Comparison of ENCODE assay signal across 8 mouse cellular contexts in the genomic region with DNA sequence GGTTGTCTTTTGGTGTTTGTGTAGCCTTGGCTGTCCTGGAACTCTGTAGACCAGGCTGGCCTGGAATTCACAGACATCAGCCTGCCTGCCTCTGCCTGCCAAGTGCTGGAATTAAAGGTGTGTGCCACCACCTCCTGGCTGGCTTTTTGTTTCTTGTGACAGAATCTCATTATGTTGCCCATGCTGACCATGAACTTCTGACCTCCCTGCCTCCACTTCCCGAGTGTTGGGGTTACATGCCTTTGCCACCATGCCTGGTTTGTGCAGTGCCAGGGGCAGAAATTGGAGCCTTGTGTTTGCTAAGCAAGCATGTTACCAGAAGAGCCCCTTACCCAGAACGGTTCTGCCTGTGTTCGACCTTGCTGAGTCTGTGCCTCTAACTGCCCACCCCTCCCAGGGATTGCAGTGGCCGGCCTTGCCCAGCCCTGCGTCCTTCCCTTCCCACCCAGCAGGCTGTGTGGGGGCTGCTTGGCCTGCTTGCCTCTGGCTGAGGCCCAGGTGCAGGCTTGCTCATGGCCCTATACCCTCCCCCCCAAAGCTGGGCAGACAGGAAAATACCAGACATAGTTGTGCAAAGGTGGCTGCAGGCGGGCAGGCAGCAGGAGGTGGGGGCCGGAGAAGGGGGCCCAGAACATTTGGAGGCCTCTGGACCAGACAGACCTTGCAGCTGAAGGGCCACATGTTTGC. TPM values are rescaled to one million over a fixed set of nuclear protein-coding genes. Genes with fewer than 3 reads are reported as not detected.
DNase-seq lines count a peak whose midpoint lies in the region; ATAC-seq lines count a peak whose summit lies in the region.

No protein-coding gene starts in this region.

- H3K9ac ChIP-seq in heart, embryonic 12.5 days = peak overlapping the region; percentile 53
- H3K9ac ChIP-seq in embryonic facial prominence, embryonic 12.5 days = peak overlapping the region; percentile 15; the same call in 1 of the 2 replicates

- H3K4me3 ChIP-seq in heart, embryonic 12.5 days = no peak overlapping the region
- H3K4me3 ChIP-seq in embryonic facial prominence, embryonic 12.5 days = no peak overlapping the region

- 19% methylated on average over 7 of the region's 7 CpGs for WGBS in heart, embryonic 12.5 days
- 9% methylated on average over 7 of the region's 7 CpGs for WGBS in embryonic facial prominence, embryonic 12.5 days

- H3K36me3 ChIP-seq in heart, embryonic 12.5 days = no peaks in the 10 kb centered on the region
- H3K36me3 ChIP-seq in embryonic facial prominence, embryonic 12.5 days = no peaks in the 10 kb centered on the region

- peak overlapping the region; percentile 84 for H3K27ac ChIP-seq in heart, embryonic 12.5 days (ENCODE audit: poor library complexity, severe bottlenecking)
- H3K27ac ChIP-seq in embryonic facial prominence, embryonic 12.5 days = peak overlapping the region; percentile 78

- DNase-seq in heart, adult 18-20 months = no peak
- peak; percentile 78 for DNase-seq in kidney, adult 18-20 months
- DNase-seq in mesoderm, embryonic 11.5 days (ENCODE audit: low read depth, low spot score) = peak; percentile 56
- no peak for DNase-seq in spleen, postnatal 14 days (ENCODE audit: low spot score in 2 of 2)
- DNase-seq in right cerebral cortex, adult 18-20 months = no peak
- DNase-seq in layer of hippocampus, adult 8-10 months (ENCODE audit: low spot score in 2 of 2) = no peak

- peaks cover 98% of the 10 kb centered on the region for H3K4me1 ChIP-seq in heart, embryonic 12.5 days (replicated peaks)
- H3K4me1 ChIP-seq in embryonic facial prominence, embryonic 12.5 days = peaks cover 96% of the 10 kb centered on the region

- ATAC-seq in heart, embryonic 12.5 days (ENCODE audit: insufficient number of reproducible peaks, low FRiP score) = peak; percentile 12; the same call in 1 of the 2 replicates
- ATAC-seq in embryonic facial prominence, embryonic 12.5 days (ENCODE audit: insufficient number of reproducible peaks, insufficient read depth, low FRiP score, low TSS enrichment) = no peak

- no peaks in the 10 kb centered on the region for H3K27me3 ChIP-seq in heart, embryonic 12.5 days (replicated peaks)
- no peaks in the 10 kb centered on the region for H3K27me3 ChIP-seq in embryonic facial prominence, embryonic 12.5 days

- H3K9me3 ChIP-seq in heart, embryonic 12.5 days (replicated peaks) = no peaks in the 10 kb centered on the region
- H3K9me3 ChIP-seq in embryonic facial prominence, embryonic 12.5 days = no peaks in the 10 kb centered on the region

- H3K4me2 ChIP-seq in heart, embryonic 12.5 days = peak overlapping the region; percentile 49
- H3K4me2 ChIP-seq in embryonic facial prominence, embryonic 12.5 days (replicated peaks) = peak overlapping the region; percentile 16; the same call in 1 of the 2 replicates

RNA-seq across cellular contexts. Expression of a gene that starts 8.4 kb away (rescaled TPM):
- 24.9 and 25.5 TPM in 2 replicates for polyA plus RNA-seq in heart, embryonic 12.5 days (2016; fragmentation: Nextera tagmentation; extraction: Ambion mirVana)
- 1 to 10 TPM; 6.2 to 8.5 TPM for total RNA-seq in heart, adult 18-20 months (2021)
- polyA plus RNA-seq in embryonic facial prominence, embryonic 12.5 days (2016; fragmentation: Nextera tagmentation; extraction: Ambion mirVana) = 33.0 and 33.4 TPM in 2 replicates
- 10 to 100 TPM; 10.9 to 18.4 (median 11.9) TPM for total RNA-seq in layer of hippocampus, adult 8-10 months (2022)

RNA-seq across cellular contexts. Expression of a gene that starts 21.9 kb away (rescaled TPM):
- 127 and 128 TPM in 2 replicates for polyA plus RNA-seq in heart, embryonic 12.5 days (2016; fragmentation: Nextera tagmentation; extraction: Ambion mirVana)
- 100 to 1,000 TPM; 154 TPM for total RNA-seq in heart, adult 18-20 months (2021)
- polyA plus RNA-seq in embryonic facial prominence, embryonic 12.5 days (2016; fragmentation: Nextera tagmentation; extraction: Ambion mirVana) = 96.4 and 104 TPM in 2 replicates
- 100 to 1,000 TPM in 1 of 4 experiments, 10 to 100 TPM in 3; 81.5 to 100 (median 89.5) TPM for total RNA-seq in layer of hippocampus, adult 8-10 months (2022)

RNA-seq across cellular contexts. Expression of a gene that starts 36.8 kb away (rescaled TPM):
- 14.8 and 16.4 TPM in 2 replicates for polyA plus RNA-seq in heart, embryonic 12.5 days (2016; fragmentation: Nextera tagmentation; extraction: Ambion mirVana)
- total RNA-seq in heart, adult 18-20 months (2021) = 1 to 10 TPM; 7.7 to 9.7 TPM
- 23.4 and 24.1 TPM in 2 replicates for polyA plus RNA-seq in embryonic facial prominence, embryonic 12.5 days (2016; fragmentation: Nextera tagmentation; extraction: Ambion mirVana)
- 10 to 100 TPM in 1 of 4 experiments, 1 to 10 TPM in 3; 4.8 to 10.2 (median 6.7) TPM for total RNA-seq in layer of hippocampus, adult 8-10 months (2022)

RNA-seq across cellular contexts. Expression of a gene that starts 36.9 kb away (rescaled TPM):
- 77.6 and 77.7 TPM in 2 replicates for polyA plus RNA-seq in heart, embryonic 12.5 days (2016; fragmentation: Nextera tagmentation; extraction: Ambion mirVana)
- total RNA-seq in heart, adult 18-20 months (2021) = 100 to 1,000 TPM; 152 to 155 TPM
- 57.1 and 59.8 TPM in 2 replicates for polyA plus RNA-seq in embryonic facial prominence, embryonic 12.5 days (2016; fragmentation: Nextera tagmentation; extraction: Ambion mirVana)
- total RNA-seq in layer of hippocampus, adult 8-10 months (2022) = 10 to 100 TPM; 59.6 to 68.7 (median 64.4) TPM

RNA-seq across cellular contexts. Expression of a gene that starts 43.3 kb away (rescaled TPM):
- 8.1 and 8.4 TPM in 2 replicates for polyA plus RNA-seq in heart, embryonic 12.5 days (2016; fragmentation: Nextera tagmentation; extraction: Ambion mirVana)
- 1 to 10 TPM; 2.1 to 2.6 TPM for total RNA-seq in heart, adult 18-20 months (2021)
- polyA plus RNA-seq in embryonic facial prominence, embryonic 12.5 days (2016; fragmentation: Nextera tagmentation; extraction: Ambion mirVana) = 27.8 and 31.5 TPM in 2 replicates
- total RNA-seq in layer of hippocampus, adult 8-10 months (2022) = 1 to 10 TPM; 5.8 to 7.4 (median 7.4) TPM

Comparison
In these comparisons a context has a peak if more than half of its experiments do, and no peak if none do; other contexts are left out.
1. DNase-seq: peak in kidney, adult 18-20 months (single experiment) and mesoderm, embryonic 11.5 days (single experiment); none in heart, adult 18-20 months (0 of 2), spleen, postnatal 14 days (0 of 2), right cerebral cortex, adult 18-20 months (single experiment) and layer of hippocampus, adult 8-10 months (0 of 2).